Mouse (Mus musculus): ENCODE measurements around the gene Tmem53. TPM values are rescaled to one million over a fixed set of nuclear protein-coding genes. Genes with fewer than 3 reads are reported as not detected.
A peak's percentile ranks its signal among the peaks of the same experiment; 100 is the strongest.
"Not testable (repeated sequence)": the region's sequence is repeated elsewhere in the genome, so short reads cannot be mapped to it uniquely, and the experiment has no call there.

Tmem53 gene
- polyA plus RNA-seq, 2 experiments: 2.4 to 6.7 TPM

DNA sequence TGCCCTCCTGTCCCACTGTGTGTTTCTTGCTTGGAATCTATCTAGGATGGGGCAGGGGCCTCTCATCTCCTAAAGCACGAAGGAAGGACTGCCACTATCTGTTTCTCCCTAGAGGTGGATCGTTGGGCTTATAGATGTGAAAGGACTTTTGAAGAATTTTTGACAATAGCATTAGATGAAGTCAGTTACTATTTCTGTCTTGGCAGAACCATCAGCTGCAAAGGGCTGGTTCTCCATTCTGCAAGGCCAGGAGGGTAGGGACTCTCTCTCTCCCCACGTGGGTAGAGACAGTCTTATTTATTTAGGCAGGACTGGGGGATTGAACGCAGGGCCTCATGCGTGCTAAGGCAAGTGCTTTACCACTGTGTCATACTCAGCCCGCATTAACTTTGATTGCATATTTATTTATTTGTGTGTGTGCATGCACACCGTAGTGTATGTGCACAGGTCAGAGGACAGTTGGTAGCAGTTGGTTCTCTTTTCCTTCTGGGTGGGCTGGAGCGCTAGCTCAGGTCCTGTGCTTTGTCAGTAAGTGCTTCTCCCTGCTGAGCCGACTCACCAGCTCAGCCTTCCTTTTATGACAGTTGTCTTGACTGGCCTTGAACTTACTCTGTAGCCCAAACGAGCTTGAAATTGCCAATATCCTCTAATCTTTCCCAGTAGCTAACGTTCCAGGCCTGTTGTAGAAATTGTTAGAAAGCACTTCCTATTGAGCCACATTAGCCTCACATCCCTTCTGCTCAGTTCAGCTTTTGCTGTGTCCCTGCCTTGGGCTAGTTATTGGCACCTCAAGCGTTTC is 1.7 kb downstream of the Tmem53 start:
- H3K9me3 ChIP-seq (ENCODE audit: control insufficient read depth, low read length): no peaks in the 10 kb centered on the region
- H3K4me2 ChIP-seq (ENCODE audit: low read depth): no peak overlapping the region
- DNase-seq (ENCODE audit: low read depth in 3 of 3, low spot score in 3 of 3): no peak
- H3K4me3 ChIP-seq (ENCODE audit: insufficient read depth in 1 of 2, low read depth in 2 of 2, low read length in 2 of 2): no peak overlapping the region
- H3K4me1 ChIP-seq (replicated peaks; ENCODE audit: control insufficient read depth in 2 of 2, insufficient read depth in 2 of 2, low read length in 1 of 2): peaks cover 8 to 11% of the 10 kb centered on the region in 2 experiments
- H3K9ac ChIP-seq (replicated peaks): no peak overlapping the region
- 40% methylated on average over 12 of the region's 12 CpGs for WGBS (ENCODE audit: insufficient replicate concordance)
- ATAC-seq (ENCODE audit: insufficient read depth): no peak
- no peak overlapping the region for H3K27ac ChIP-seq
- H3K36me3 ChIP-seq (replicated peaks; ENCODE audit: control insufficient read depth, insufficient read depth, low read depth): no peaks in the 10 kb centered on the region
- TF ChIP-seq CTCF (IDR thresholded peaks at IDR 0.05; ENCODE audit: low read depth): no peak
- no peak for TF ChIP-seq EP300 (IDR thresholded peaks at IDR 0.05; ENCODE audit: low read depth)
- H3K27me3 ChIP-seq (ENCODE audit: control insufficient read depth, insufficient read depth, low read length): no peaks in the 10 kb centered on the region

DNA sequence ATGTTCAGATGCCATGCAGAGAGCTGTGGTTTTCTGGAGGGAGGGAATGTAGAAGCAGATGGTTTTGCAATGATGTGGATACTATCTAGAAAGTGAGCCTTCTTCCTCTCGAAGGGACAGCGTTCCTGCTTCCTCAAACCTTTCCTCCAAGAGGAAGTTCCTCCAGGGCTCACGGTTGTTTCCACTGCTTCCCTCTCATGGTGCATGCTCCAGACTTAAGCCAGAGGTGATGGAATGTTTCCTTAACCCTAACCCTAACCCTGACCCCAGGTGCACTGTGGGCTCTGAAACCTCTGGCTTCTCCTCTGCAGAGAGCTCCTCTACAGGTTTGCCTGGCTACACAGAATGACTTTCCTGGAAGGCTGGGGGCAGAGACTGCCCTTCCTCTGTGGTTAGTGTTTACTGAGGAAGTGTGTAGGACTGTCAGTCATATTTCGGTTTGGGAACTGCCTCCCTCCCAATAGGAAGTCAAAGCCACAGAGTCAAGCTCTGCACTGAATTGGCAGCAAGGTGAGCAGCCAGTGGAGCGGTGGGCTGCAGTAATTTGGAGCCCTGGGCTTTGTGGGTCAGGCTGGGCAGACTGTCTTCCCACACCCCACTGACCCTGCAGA is 2.4 kb downstream of the Tmem53 start:
- WGBS (ENCODE audit: insufficient replicate concordance): 11% methylated on average over 5 of the region's 5 CpGs
- Histone ChIP-seq H3K27ac (no peak overlapping the region), H3K4me2 (ENCODE audit: low read depth) (no peak overlapping the region), H3K4me1 (replicated peaks; ENCODE audit: control insufficient read depth in 2 of 2, insufficient read depth in 2 of 2, low read length in 1 of 2) (peaks cover 8 to 11% of the 10 kb centered on the region in 2 experiments), H3K36me3 (replicated peaks; ENCODE audit: control insufficient read depth, insufficient read depth, low read depth) (no peaks in the 10 kb centered on the region), H3K9ac (replicated peaks) (no peak overlapping the region), H3K27me3 (ENCODE audit: control insufficient read depth, insufficient read depth, low read length) (no peaks in the 10 kb centered on the region), H3K9me3 (ENCODE audit: control insufficient read depth, low read length) (no peaks in the 10 kb centered on the region), H3K4me3 (ENCODE audit: insufficient read depth in 1 of 2, low read depth in 2 of 2, low read length in 2 of 2) (no peak overlapping the region)
- ATAC-seq (ENCODE audit: insufficient read depth): no peak
- TF ChIP-seq EP300 (IDR thresholded peaks at IDR 0.05; ENCODE audit: low read depth) (no peak), CTCF (IDR thresholded peaks at IDR 0.05; ENCODE audit: low read depth) (no peak)
- no peak for DNase-seq (ENCODE audit: low read depth in 3 of 3, low spot score in 3 of 3)

DNA sequence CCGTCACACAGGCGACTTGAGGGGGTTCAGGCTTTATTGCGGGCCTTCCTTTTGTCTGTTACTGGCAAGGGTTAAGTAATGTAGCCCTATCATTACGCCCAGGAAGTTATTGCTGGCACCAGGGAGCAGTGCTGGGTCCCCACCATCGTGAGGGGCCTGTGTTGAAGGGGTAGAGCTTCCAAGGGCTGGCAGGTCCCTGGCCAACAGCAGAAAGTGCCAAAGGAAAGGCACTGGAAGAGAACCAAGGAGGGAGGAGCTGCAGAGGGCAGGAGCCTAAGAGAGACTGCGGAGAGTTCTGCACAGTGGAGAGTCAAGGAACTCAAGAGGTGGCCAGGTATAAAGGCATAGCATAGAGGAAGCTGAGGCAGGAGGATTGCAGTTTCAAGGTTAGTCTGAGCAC is 2.9 kb downstream of the Tmem53 start:
- no peak for ATAC-seq (ENCODE audit: insufficient read depth)
- peaks cover 8 to 11% of the 10 kb centered on the region in 2 experiments for H3K4me1 ChIP-seq (replicated peaks; ENCODE audit: control insufficient read depth in 2 of 2, insufficient read depth in 2 of 2, low read length in 1 of 2)

DNA sequence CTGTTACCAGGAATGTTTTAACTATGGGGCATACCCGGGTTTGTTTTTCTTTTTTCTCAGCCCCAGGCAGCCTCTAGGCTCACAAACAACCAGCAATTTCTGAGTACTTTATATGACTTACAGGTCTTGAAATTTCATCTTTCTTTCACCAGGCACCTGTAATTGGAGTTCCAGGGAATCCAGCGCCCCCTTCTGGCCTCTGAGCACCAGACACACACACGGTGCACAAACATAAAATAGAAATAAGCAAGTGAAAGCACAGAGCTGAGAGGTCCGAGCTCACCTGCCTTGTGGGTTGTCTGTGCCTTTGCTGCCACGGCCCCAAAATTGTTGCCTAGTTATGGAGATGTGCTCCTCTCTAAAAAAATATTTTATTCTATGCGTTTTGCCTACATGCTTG is 8.2 kb downstream of the Tmem53 start:
- H3K9me3 ChIP-seq (ENCODE audit: control insufficient read depth, low read length); H3K4me3 ChIP-seq (ENCODE audit: insufficient read depth in 1 of 2, low read depth in 2 of 2, low read length in 2 of 2); H3K4me1 ChIP-seq (replicated peaks; ENCODE audit: control insufficient read depth in 2 of 2, insufficient read depth in 2 of 2, low read length in 1 of 2); H3K27ac ChIP-seq; H3K4me2 ChIP-seq (ENCODE audit: low read depth); DNase-seq (ENCODE audit: low read depth in 3 of 3, low spot score in 3 of 3); H3K9ac ChIP-seq (replicated peaks); H3K36me3 ChIP-seq (replicated peaks; ENCODE audit: control insufficient read depth, insufficient read depth, low read depth); H3K27me3 ChIP-seq (ENCODE audit: control insufficient read depth, insufficient read depth, low read length); ATAC-seq (ENCODE audit: insufficient read depth): not testable (repeated sequence)
- peak; percentile 44 for TF ChIP-seq CTCF (IDR thresholded peaks at IDR 0.05; ENCODE audit: low read depth)
- 58% methylated on average over 6 of the region's 6 CpGs for WGBS (ENCODE audit: insufficient replicate concordance)

More for the DNA sequence above, 2.9 kb downstream of the Tmem53 start:
- Histone ChIP-seq H3K4me3 (ENCODE audit: insufficient read depth in 1 of 2, low read depth in 2 of 2, low read length in 2 of 2) (no peak overlapping the region), H3K9ac (replicated peaks) (no peak overlapping the region), H3K36me3 (replicated peaks; ENCODE audit: control insufficient read depth, insufficient read depth, low read depth) (no peaks in the 10 kb centered on the region), H3K27me3 (ENCODE audit: control insufficient read depth, insufficient read depth, low read length) (no peaks in the 10 kb centered on the region), H3K9me3 (ENCODE audit: control insufficient read depth, low read length) (no peaks in the 10 kb centered on the region), H3K27ac (no peak overlapping the region), H3K4me2 (ENCODE audit: low read depth) (no peak overlapping the region)
- DNase-seq (ENCODE audit: low read depth in 3 of 3, low spot score in 3 of 3): no peak
- 30% methylated on average over 6 of the region's 6 CpGs for WGBS (ENCODE audit: insufficient replicate concordance)
- TF ChIP-seq CTCF (IDR thresholded peaks at IDR 0.05; ENCODE audit: low read depth) (no peak), EP300 (IDR thresholded peaks at IDR 0.05; ENCODE audit: low read depth) (no peak)

DNA sequence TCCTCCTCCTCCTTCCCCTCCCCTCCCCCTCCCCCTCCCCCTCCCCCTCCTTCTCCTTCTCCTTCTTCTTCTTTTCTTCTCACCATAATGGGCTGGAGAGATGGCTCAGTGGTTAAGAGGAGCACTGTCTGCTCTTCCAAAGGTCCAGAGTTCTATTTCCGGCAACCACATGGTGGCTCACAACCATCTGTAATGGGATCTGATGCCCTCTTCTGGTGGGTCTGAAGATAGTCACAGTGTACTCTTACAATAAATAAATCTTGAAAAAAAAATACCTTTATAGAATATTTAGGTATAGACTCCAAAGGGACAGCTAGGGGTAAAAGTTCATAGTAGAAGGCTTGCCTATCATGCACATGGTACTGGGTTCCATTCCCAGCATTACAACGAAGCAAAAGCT is 9.5 kb downstream of the Tmem53 start:
- Histone ChIP-seq H3K4me3 (ENCODE audit: insufficient read depth in 1 of 2, low read depth in 2 of 2, low read length in 2 of 2) (no peak overlapping the region), H3K27ac (no peak overlapping the region), H3K9me3 (ENCODE audit: control insufficient read depth, low read length) (no peaks in the 10 kb centered on the region), H3K27me3 (ENCODE audit: control insufficient read depth, insufficient read depth, low read length) (no peaks in the 10 kb centered on the region), H3K36me3 (replicated peaks; ENCODE audit: control insufficient read depth, insufficient read depth, low read depth) (no peaks in the 10 kb centered on the region), H3K4me2 (ENCODE audit: low read depth) (no peak overlapping the region), H3K9ac (replicated peaks) (no peak overlapping the region), H3K4me1 (replicated peaks; ENCODE audit: control insufficient read depth in 2 of 2, insufficient read depth in 2 of 2, low read length in 1 of 2) (no peaks in the 10 kb centered on the region)
- DNase-seq (ENCODE audit: low read depth in 3 of 3, low spot score in 3 of 3) (no peak), ATAC-seq (ENCODE audit: insufficient read depth) (no peak)
- WGBS (ENCODE audit: insufficient replicate concordance): 35% methylated on average over 2 of the region's 2 CpGs
- no peak for TF ChIP-seq EP300 (IDR thresholded peaks at IDR 0.05; ENCODE audit: low read depth)
- no peak for TF ChIP-seq CTCF (IDR thresholded peaks at IDR 0.05; ENCODE audit: low read depth)

Data from liver, embryonic 14.5 days (tissue).